Mouse (Mus musculus): ENCODE data around the gene Rsu1.

The Rsu1 gene

GRCm38 (mm10) chr2:13220141-13220540, 51.1 kb downstream of the Rsu1 start:
- Histone ChIP-seq H3K27me3 (ENCODE audit: insufficient read depth, low read length) (no peaks in the 10 kb centered on the region), H3K4me3 (replicated peaks; ENCODE audit: low read length) (no peak overlapping the region), H3K9me3 (ENCODE audit: low read length) (no peaks in the 10 kb centered on the region), H3K4me1 (replicated peaks; ENCODE audit: low read depth, low read length) (0 out of 2 replicates have a peak, but pooled peaks cover 5% of the 10 kb centered on the region), H3K36me3 (ENCODE audit: insufficient read depth, low read length) (peaks cover 38% of the 10 kb centered on the region)
- TF ChIP-seq NANOG (IDR thresholded peaks at IDR 0.05; ENCODE audit: borderline replicate concordance, low read length) (no peak), POU5F1 (IDR thresholded peaks at IDR 0.05; ENCODE audit: borderline replicate concordance, low read length) (no peak), CTCF (conservative IDR thresholded peaks at IDR 0.05; ENCODE audit: low read length) (no peak)

- TF ChIP-seq NANOG (IDR thresholded peaks at IDR 0.05; ENCODE audit: borderline replicate concordance, low read length) (no peak), CTCF (conservative IDR thresholded peaks at IDR 0.05; ENCODE audit: low read length) (no peak), POU5F1 (IDR thresholded peaks at IDR 0.05; ENCODE audit: borderline replicate concordance, low read length) (no peak)
- Histone ChIP-seq H3K9me3 (ENCODE audit: low read length) (no peaks in the 10 kb centered on the region), H3K36me3 (ENCODE audit: insufficient read depth, low read length) (peaks cover 37% of the 10 kb centered on the region), H3K4me1 (replicated peaks; ENCODE audit: low read depth, low read length) (0 out of 2 replicates have a peak, but pooled peaks cover 5% of the 10 kb centered on the region), H3K27me3 (ENCODE audit: insufficient read depth, low read length) (no peaks in the 10 kb centered on the region), H3K4me3 (replicated peaks; ENCODE audit: low read length) (no peak overlapping the region)
These were observed 53.1 kb downstream of the Rsu1 start for GRCm38 (mm10) chr2:13218112-13218511.

- H3K27me3 ChIP-seq (ENCODE audit: insufficient read depth, low read length) = no peaks in the 10 kb centered on the region
- no peaks in the 10 kb centered on the region for H3K9me3 ChIP-seq (ENCODE audit: low read length)
- TF ChIP-seq POU5F1 (IDR thresholded peaks at IDR 0.05; ENCODE audit: borderline replicate concordance, low read length) (no peak), NANOG (IDR thresholded peaks at IDR 0.05; ENCODE audit: borderline replicate concordance, low read length) (no peak), CTCF (conservative IDR thresholded peaks at IDR 0.05; ENCODE audit: low read length) (no peak)
- H3K36me3 ChIP-seq (ENCODE audit: insufficient read depth, low read length) = 0 out of 2 replicates have a peak, but pooled peaks cover 3% of the 10 kb centered on the region
- H3K4me1 ChIP-seq (replicated peaks; ENCODE audit: low read depth, low read length) = peaks cover 15% of the 10 kb centered on the region
- no peak overlapping the region for H3K4me3 ChIP-seq (replicated peaks; ENCODE audit: low read length)
These were observed 64.4 kb downstream of the Rsu1 start for GRCm38 (mm10) chr2:13206825-13207224.

GRCm38 (mm10) chr2:13206367-13206766, 64.8 kb downstream of the Rsu1 start:
- no peak overlapping the region for H3K4me3 ChIP-seq (replicated peaks; ENCODE audit: low read length)

GRCm38 (mm10) chr2:13202805-13203475, 68.3 kb downstream of the Rsu1 start:
- no peak for TF ChIP-seq POU5F1 (IDR thresholded peaks at IDR 0.05; ENCODE audit: borderline replicate concordance, low read length)
- no peak for TF ChIP-seq NANOG (IDR thresholded peaks at IDR 0.05; ENCODE audit: borderline replicate concordance, low read length)
- no peak for TF ChIP-seq CTCF (conservative IDR thresholded peaks at IDR 0.05; ENCODE audit: low read length)
- H3K36me3 ChIP-seq (ENCODE audit: insufficient read depth, low read length) = peaks cover 16% of the 10 kb centered on the region; the same call in 1 of the 2 replicates
- H3K4me3 ChIP-seq (replicated peaks; ENCODE audit: low read length) = no peak overlapping the region
- H3K27me3 ChIP-seq (ENCODE audit: insufficient read depth, low read length) = no peaks in the 10 kb centered on the region
- peaks cover 15% of the 10 kb centered on the region for H3K4me1 ChIP-seq (replicated peaks; ENCODE audit: low read depth, low read length)
- H3K9me3 ChIP-seq (ENCODE audit: low read length) = no peaks in the 10 kb centered on the region

More at GRCm38 (mm10) chr2:13206367-13206766, 64.8 kb downstream of the Rsu1 start:
- peaks cover 15% of the 10 kb centered on the region for H3K4me1 ChIP-seq (replicated peaks; ENCODE audit: low read depth, low read length)
- no peaks in the 10 kb centered on the region for H3K9me3 ChIP-seq (ENCODE audit: low read length)
- TF ChIP-seq CTCF (conservative IDR thresholded peaks at IDR 0.05; ENCODE audit: low read length) = no peak
- H3K27me3 ChIP-seq (ENCODE audit: insufficient read depth, low read length) = no peaks in the 10 kb centered on the region
- H3K36me3 ChIP-seq (ENCODE audit: insufficient read depth, low read length) = 0 out of 2 replicates have a peak, but pooled peaks cover 3% of the 10 kb centered on the region

GRCm38 (mm10) chr2:13199713-13200112, 71.5 kb downstream of the Rsu1 start:
- TF ChIP-seq POU5F1 (IDR thresholded peaks at IDR 0.05; ENCODE audit: borderline replicate concordance, low read length) (no peak), CTCF (conservative IDR thresholded peaks at IDR 0.05; ENCODE audit: low read length) (no peak), NANOG (IDR thresholded peaks at IDR 0.05; ENCODE audit: borderline replicate concordance, low read length) (no peak)
- Histone ChIP-seq H3K36me3 (ENCODE audit: insufficient read depth, low read length) (peaks cover 13% of the 10 kb centered on the region; the same call in 1 of the 2 replicates), H3K9me3 (ENCODE audit: low read length) (no peaks in the 10 kb centered on the region)

GRCm38 (mm10) chr2:13199033-13199432, 72.2 kb downstream of the Rsu1 start:
- H3K36me3 ChIP-seq (ENCODE audit: insufficient read depth, low read length) = peaks cover 13% of the 10 kb centered on the region; the same call in 1 of the 2 replicates
- TF ChIP-seq POU5F1 (IDR thresholded peaks at IDR 0.05; ENCODE audit: borderline replicate concordance, low read length) (no peak), CTCF (conservative IDR thresholded peaks at IDR 0.05; ENCODE audit: low read length) (no peak), NANOG (IDR thresholded peaks at IDR 0.05; ENCODE audit: borderline replicate concordance, low read length) (no peak)
- no peaks in the 10 kb centered on the region for H3K4me1 ChIP-seq (replicated peaks; ENCODE audit: low read depth, low read length)
- H3K27me3 ChIP-seq (ENCODE audit: insufficient read depth, low read length) = no peaks in the 10 kb centered on the region
- H3K4me3 ChIP-seq (replicated peaks; ENCODE audit: low read length) = no peak overlapping the region
- no peaks in the 10 kb centered on the region for H3K9me3 ChIP-seq (ENCODE audit: low read length)

More at GRCm38 (mm10) chr2:13199713-13200112, 71.5 kb downstream of the Rsu1 start:
- H3K27me3 ChIP-seq (ENCODE audit: insufficient read depth, low read length) = no peaks in the 10 kb centered on the region
- no peak overlapping the region for H3K4me3 ChIP-seq (replicated peaks; ENCODE audit: low read length)
- H3K4me1 ChIP-seq (replicated peaks; ENCODE audit: low read depth, low read length) = no peaks in the 10 kb centered on the region

- H3K36me3 ChIP-seq (ENCODE audit: insufficient read depth, low read length) = peaks cover 8% of the 10 kb centered on the region; the same call in 1 of the 2 replicates
- no peaks in the 10 kb centered on the region for H3K27me3 ChIP-seq (ENCODE audit: insufficient read depth, low read length)
- H3K4me1 ChIP-seq (replicated peaks; ENCODE audit: low read depth, low read length) = no peaks in the 10 kb centered on the region
- no peak for TF ChIP-seq NANOG (IDR thresholded peaks at IDR 0.05; ENCODE audit: borderline replicate concordance, low read length)
- H3K4me3 ChIP-seq (replicated peaks; ENCODE audit: low read length) = no peak overlapping the region
- no peaks in the 10 kb centered on the region for H3K9me3 ChIP-seq (ENCODE audit: low read length)
These were observed 75.7 kb downstream of the Rsu1 start for GRCm38 (mm10) chr2:13195540-13195939.

GRCm38 (mm10) chr2:13192157-13192556, 79.1 kb downstream of the Rsu1 start:
- H3K27me3 ChIP-seq (ENCODE audit: insufficient read depth, low read length) = no peaks in the 10 kb centered on the region
- no peaks in the 10 kb centered on the region for H3K4me1 ChIP-seq (replicated peaks; ENCODE audit: low read depth, low read length)

More at GRCm38 (mm10) chr2:13192157-13192556, 79.1 kb downstream of the Rsu1 start:
- Histone ChIP-seq H3K4me3 (replicated peaks; ENCODE audit: low read length) (no peak overlapping the region), H3K36me3 (ENCODE audit: insufficient read depth, low read length) (no peaks in the 10 kb centered on the region), H3K9me3 (ENCODE audit: low read length) (no peaks in the 10 kb centered on the region)
- no peak for TF ChIP-seq CTCF (conservative IDR thresholded peaks at IDR 0.05; ENCODE audit: low read length)
- no peak for TF ChIP-seq POU5F1 (IDR thresholded peaks at IDR 0.05; ENCODE audit: borderline replicate concordance, low read length)

Data from E14TG2a.4 (cell line).